Mouse (Mus musculus) induced T-regulatory cell, adult 2 months (primary cell): ENCODE measurements around the gene Sumf1.

Experiments
- DNase-seq: peaks from one replicate; pipeline ENCODE4 v3.0.0-alpha.2; 2012; ENCODE audit warnings: low read depth

The Sumf1 gene

DNA sequence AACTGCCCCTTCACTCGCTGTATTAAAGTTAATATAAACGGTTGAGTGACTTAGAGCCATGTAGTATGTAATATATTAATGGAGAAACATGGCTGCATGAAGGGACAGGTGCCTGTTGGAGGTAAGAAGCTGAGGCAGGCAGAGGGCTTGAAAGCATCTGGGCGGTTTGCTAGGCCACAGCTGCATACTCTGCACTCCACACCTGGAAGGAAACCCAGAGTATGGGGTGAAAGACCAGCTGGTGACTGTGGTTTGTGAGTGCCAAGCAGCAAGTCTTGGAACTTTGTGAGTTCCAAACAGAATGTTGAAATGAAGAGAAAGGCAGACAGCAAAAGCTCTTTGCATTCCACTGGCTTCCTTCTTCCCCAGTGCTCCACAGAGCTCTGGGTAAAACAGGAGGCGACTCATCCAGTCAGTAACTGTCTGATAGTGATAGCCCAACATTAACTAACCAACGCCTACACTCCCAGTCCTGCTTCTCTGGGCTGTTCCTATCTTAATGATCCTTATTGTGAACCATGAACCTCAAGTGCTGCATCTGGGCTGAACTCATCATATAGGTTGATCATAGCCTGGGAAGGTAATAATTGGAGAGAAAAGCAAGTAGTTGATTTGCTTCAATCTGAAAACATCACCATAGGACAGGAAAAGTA lies 21.7 kb upstream of the Sumf1 start:
- DNase-seq = no peak

DNA sequence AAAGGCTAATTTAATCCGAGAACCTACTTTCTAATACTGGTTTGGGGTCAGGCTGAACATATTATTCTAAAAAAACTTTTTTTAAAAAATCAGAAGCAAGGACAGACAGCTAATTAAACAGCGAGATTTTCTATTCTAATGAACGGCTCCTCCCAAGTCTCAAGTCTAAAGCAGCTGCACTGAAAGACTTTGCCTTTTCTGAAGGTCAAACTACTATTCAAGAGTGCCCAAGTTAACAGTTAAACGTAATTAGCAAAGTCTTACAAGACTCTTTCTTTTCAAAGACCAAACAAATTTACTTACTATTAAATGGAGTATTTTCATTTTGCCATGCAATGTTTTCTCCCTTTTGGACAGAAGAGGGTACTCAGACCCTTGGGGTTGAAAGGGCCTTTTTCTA lies 20.8 kb upstream of the Sumf1 start:
- DNase-seq = no peak

DNA sequence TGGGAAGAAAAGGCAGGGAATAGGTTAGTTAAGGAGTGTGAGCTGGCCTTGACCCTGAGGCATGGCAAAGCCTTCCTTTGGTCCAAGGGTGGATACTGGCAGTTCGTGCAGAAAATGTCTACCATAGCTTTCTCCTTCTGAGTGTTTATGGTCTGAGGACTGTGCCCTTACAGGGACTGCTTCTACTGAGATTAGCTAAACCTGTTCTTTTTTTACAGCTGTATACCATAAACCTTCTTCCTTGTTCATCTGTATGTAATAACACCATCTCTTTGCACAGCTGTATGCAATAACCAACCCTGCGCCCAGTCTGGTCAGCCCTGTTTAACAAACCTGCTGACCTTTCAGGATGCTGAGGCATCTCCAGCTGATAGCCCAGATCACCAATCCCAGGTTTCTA lies 18.9 kb upstream of the Sumf1 start:
- no peak for DNase-seq

DNA sequence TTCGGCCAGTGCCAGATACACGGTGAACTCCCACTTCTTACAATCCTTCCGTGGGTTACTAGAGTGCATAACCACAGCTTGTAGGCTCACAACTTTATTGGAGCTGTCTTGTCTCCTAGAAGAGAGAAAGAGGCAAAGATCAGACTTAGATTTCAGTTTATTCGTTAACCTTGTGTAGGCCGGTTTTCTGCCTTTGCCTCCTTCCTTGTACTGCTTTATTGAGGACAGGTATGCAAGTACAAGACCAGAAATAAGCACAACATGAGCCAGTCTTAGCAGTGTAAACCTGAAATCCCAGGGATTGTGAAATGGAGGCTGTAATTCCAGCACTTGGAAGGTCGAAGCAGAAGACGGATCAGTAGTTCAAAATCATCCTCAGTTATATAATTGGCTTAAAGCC lies 12.9 kb upstream of the Sumf1 start:
- DNase-seq = no peak

- no peak for DNase-seq
These were observed 11.7 kb upstream of the Sumf1 start for GRCm38 (mm10) chr6:108197117-108197516.

DNA sequence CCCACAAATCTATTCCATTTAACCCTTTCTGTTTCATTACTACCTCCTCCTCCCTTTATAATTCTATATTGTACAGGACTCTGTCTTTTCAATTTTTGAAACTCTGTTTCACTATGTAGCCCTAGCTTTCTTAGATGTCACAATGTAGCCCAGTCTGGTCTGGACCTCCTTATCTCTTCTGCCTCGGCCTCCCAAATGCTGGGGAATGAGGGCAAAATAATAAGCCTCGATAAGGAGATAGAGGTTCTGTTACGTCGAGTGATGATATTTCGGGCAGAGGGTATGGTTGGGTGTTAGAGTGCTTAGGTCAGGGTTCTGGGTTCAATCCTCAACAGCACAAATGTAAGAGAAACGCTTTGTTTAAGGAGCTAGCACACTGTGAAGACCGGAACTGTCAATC lies 11.3 kb upstream of the Sumf1 start:
- no peak for DNase-seq

DNA sequence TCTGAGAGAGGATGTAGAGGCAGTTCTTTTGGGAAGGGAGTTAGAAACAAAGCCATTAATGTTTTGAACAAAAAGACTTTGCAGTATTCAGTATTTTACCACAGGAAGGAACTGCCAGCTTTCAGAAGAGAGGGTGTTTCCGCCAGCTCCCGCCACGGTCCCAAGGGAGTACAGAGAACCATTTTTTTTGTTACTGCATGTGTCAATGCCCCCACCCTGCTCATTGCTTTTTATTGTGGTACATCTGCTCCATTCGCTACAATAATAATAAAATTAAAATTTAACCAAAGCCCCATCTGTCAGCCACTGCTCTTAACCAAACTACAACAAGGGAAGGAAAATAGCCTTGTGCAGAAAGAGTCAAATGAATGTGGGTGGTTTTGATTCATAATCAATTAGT lies 7.2 kb upstream of the Sumf1 start:
- DNase-seq = no peak

DNA sequence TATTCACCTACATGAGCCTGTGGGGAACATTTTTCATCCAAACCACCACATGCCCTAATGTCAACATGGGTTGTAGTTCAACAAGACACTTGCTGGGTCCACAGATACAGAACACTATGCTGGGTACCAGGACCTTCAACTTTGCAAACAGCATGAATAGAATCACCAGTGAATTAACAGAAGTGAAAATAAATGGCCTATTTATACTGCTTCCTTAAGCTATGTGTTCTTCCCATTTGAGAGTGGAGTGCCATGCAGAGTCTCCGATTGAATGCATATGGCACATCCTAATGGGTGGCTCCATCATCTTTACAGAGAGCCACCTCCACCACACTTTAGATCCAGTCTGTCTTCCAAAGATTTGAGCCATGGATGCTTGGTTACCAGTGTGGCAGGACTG lies 5.3 kb upstream of the Sumf1 start:
- DNase-seq = no peak

DNA sequence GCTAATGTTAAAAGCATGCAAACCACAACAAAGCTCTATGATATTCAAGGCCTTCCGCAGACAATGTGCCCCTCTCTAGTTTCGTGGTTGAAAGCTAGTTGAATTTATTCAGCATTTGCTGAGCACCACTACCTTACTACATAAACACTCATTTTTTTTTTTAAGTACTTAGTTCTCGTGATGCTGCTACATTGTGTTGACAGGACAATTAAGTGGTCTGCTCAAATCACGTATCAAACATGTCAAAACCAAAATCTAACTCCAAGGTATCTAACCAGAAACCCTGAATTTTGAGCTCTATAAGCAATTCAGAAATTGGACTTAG lies 265 bp upstream of the Sumf1 start:
- DNase-seq = no peak

DNA sequence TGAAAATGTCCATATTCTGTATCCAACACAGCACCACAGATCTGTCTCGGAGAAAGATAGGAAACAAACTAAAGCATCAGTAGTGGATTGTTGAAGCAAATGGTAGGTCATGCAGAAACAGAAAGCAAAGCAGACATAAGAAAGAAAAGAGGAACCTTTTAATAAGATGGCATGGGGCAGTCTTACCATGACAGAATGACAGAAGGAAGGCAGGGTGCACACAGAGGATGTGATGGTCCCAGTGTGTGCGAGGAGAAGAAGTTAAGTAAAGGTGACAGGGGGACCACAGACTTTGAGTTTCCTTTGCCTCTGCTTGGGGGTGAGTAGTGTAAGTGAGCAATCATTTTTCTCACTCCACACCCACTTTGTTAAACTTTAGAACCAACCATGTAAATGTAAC lies 6.3 kb downstream of the Sumf1 start:
- DNase-seq = no peak

GRCm38 (mm10) chr6:108174181-108174580 lies 11.2 kb downstream of the Sumf1 start:
- DNase-seq = no peak

DNA sequence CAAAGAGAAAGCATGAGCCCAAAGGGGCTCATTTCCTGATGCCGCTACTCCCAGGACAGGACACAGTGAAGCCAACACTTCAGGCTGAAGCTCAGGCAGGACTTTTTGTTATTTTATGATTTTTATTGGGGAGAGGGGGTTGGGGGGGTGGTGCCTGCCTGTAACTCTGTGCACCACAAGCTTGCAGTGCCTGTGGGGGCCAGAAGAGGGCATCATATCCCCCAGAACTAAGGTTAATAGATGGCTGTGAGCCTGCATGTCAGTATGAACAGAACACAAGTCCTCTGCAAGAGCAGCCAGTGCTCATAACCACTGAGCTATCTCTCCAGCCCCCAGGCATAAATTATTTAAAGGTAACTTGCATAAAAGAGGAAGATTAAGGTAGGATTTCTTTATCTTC lies 13.2 kb downstream of the Sumf1 start:
- no peak for DNase-seq

- peak; percentile 65 for DNase-seq
These were observed 15.9 kb downstream of the Sumf1 start for GRCm38 (mm10) chr6:108169466-108169865.

GRCm38 (mm10) chr6:108168723-108169122 lies 16.7 kb downstream of the Sumf1 start:
- no peak for DNase-seq

DNA sequence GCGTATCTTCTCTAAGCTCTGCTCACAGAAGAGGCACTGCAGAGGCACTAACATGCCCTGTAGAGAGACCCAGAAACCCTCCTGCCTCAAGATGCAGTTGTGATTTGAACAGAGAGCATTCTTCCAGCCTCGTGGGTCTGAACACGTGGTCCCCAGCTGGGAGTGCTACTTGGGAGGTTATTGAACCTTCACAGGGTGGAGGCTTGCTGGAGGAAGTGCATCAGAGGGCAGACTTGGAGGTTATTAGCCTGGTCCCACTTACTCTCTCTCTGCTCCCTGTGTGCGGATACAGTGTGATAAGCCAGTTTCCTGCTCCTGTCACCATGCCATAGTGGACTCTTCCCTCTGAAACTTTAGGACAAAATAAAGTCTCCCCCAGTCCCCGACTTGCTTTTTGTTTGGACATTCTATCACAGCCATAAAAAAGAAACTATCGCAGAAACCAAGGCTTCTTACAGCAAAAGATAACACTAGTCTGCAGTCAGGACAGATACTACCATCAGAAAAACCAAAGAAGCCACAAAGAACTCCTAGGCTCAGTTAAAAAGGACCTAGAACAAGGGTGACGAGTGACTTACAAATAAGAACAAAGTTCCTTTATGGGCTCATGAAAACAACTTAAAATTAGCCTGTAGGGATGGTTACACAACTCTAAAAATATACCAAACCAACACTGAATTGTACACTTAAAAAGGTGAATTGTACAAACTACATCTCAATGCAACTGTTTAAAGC lies 17.3 kb downstream of the Sumf1 start:
- DNase-seq = peak; percentile 76

DNA sequence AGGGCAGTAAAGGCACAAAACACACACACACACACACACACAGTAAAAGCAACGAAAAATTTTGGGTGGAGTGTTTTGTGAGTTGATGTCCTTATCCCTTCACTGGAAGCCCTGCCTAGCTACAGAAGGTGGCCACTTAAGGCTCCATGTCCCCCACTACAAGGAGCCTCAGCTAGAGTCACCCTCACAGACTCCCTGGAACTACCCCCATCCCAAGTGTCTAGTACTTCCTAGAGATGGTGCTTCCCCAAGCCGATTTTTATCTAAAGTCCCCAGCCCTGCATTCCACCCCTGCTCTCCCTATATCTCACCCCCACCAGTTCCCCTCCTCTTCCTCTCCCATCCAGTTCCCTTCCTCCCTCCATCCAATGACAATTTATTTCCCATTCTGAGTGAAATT lies 19.8 kb downstream of the Sumf1 start:
- DNase-seq = no peak

GRCm38 (mm10) chr6:108164935-108165334 lies 20.4 kb downstream of the Sumf1 start:
- DNase-seq = peak; percentile 89

GRCm38 (mm10) chr6:108160608-108161007 lies 24.8 kb downstream of the Sumf1 start:
- DNase-seq = no peak

DNA sequence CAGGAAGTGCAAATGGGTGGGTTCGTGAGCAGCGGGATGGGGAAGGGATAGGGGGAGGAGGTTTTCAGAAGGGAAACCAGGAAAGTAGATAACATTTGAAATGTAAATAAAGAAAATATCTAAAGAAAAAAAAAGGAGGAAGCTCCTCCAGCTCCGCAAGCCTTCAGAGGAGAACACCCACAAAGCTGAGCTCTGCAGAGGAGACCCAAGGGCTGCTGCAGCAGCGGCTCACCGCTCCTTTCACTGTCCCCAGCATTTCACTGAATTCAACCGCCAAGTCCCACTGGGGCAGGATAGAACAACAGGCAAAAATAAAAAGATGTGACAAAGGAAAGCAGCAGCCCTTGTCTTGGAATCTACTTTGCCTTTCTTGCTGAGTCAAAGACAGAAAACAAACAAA lies 28.5 kb downstream of the Sumf1 start:
- no peak for DNase-seq

GRCm38 (mm10) chr6:108154243-108154642 lies 31.1 kb downstream of the Sumf1 start:
- no peak for DNase-seq

GRCm38 (mm10) chr6:108152661-108153269 lies 32.6 kb downstream of the Sumf1 start:
- no peak for DNase-seq

DNA sequence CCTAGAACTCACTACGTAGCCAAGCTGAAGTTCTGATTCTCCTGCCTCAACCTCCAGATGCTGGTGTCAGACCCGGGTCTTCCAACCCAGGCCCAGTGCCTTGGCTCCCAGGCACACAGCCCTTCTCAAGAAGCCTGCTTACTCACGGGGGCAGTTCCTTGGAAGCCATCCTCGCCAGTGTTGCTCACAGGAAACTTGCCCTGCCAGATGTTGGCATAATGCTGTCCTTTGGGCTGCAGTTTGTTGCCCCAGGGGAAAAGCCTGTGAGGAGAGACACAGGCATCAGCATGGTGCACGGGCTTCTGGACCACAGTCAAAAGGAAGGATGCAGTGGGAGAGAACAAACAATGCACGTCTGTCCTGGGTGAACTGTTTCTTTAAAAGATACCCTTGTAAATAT lies 33.3 kb downstream of the Sumf1 start:
- no peak for DNase-seq

DNA sequence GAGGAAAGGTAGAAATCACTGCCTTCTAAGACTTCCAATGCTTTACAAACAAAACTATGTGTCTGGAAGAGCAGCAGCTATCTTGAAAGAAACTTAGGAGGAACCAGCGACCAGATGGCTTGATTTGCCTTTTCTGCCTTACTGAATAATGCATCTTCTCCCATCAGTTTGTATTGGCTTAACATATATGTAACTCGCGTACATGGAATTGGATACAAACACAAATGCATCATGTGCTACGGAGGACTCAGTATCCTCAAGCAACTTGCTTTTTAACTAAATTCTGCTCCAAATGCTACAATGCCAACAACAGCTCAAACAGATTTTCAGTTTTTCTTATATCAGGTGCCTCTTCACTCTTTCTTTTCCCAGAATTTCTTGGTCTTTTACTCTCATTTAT lies 36.1 kb downstream of the Sumf1 start:
- DNase-seq = no peak

GRCm38 (mm10) chr6:108148435-108148834 lies 36.9 kb downstream of the Sumf1 start:
- DNase-seq = no peak
